Mouse (Mus musculus): Measurements from ENCODE around the gene Fam57b. TPM values are rescaled to one million over a fixed set of nuclear protein-coding genes. Genes with fewer than 3 reads are reported as not detected.

Gene Fam57b
- total and polyA plus RNA-seq, 3 experiments: 0.02 to 0.05 TPM; not detected in 1

- no peak for DNase-seq (ENCODE audit: low spot score)
- Histone ChIP-seq H3K4me3 (ENCODE audit: low read depth, low read length) (peak overlapping the region; percentile 99), H3K36me3 (replicated peaks) (peaks cover 60% of the 10 kb centered on the region), H3K4me1 (ENCODE audit: insufficient read depth, low read depth, low read length) (peaks cover 68% of the 10 kb centered on the region), H3K27me3 (ENCODE audit: insufficient read depth, low read length) (no peaks in the 10 kb centered on the region), H3K9me3 (replicated peaks) (no peaks in the 10 kb centered on the region)
- ATAC-seq (ENCODE audit: extremely low read depth, insufficient number of reproducible peaks, low FRiP score, poor library complexity, severe bottlenecking): no peak
- TF ChIP-seq GATA1 (IDR thresholded peaks at IDR 0.05; ENCODE audit: borderline replicate concordance, low read length) (no peak), CTCF (IDR thresholded peaks at IDR 0.05; ENCODE audit: low read depth, low read length) (no peak; the same call in 1 of the 2 replicates), TAL1 (conservative IDR thresholded peaks at IDR 0.05; ENCODE audit: low read depth, low read length) (no peak), GATA2 (IDR thresholded peaks at IDR 0.05; ENCODE audit: borderline replicate concordance, low read depth, low read length) (no peak), POLR2AphosphoS5 (IDR thresholded peaks at IDR 0.05; ENCODE audit: insufficient replicate concordance, low read depth, low read length) (no peak)
Measured at GRCm38 (mm10) chr7:126795387-126796317, 1.8 kb upstream of the Fam57b start.

GRCm38 (mm10) chr7:126796350-126796932 is 1.0 kb upstream of the Fam57b start:
- no peak for DNase-seq (ENCODE audit: low spot score)
- H3K27me3 ChIP-seq (ENCODE audit: insufficient read depth, low read length): no peaks in the 10 kb centered on the region
- TF ChIP-seq GATA1 (IDR thresholded peaks at IDR 0.05; ENCODE audit: borderline replicate concordance, low read length) (no peak), CTCF (IDR thresholded peaks at IDR 0.05; ENCODE audit: low read depth, low read length) (peak; percentile 28; the same call in 1 of the 2 replicates)
- ATAC-seq (ENCODE audit: extremely low read depth, insufficient number of reproducible peaks, low FRiP score, poor library complexity, severe bottlenecking): no peak
- H3K36me3 ChIP-seq (replicated peaks): peaks cover 58% of the 10 kb centered on the region
- H3K9me3 ChIP-seq (replicated peaks): no peaks in the 10 kb centered on the region
- peak overlapping the region; percentile 99 for H3K4me3 ChIP-seq (ENCODE audit: low read depth, low read length)
- H3K4me1 ChIP-seq (ENCODE audit: insufficient read depth, low read depth, low read length): peaks cover 70% of the 10 kb centered on the region

- no peaks in the 10 kb centered on the region for H3K27me3 ChIP-seq (ENCODE audit: insufficient read depth, low read length)
- ATAC-seq (ENCODE audit: extremely low read depth, insufficient number of reproducible peaks, low FRiP score, poor library complexity, severe bottlenecking) (no peak), DNase-seq (ENCODE audit: low spot score) (peak; percentile 53)
- H3K4me3 ChIP-seq (ENCODE audit: low read depth, low read length): peak overlapping the region; percentile 99
- H3K9me3 ChIP-seq (replicated peaks): no peaks in the 10 kb centered on the region
- TF ChIP-seq GATA1 (IDR thresholded peaks at IDR 0.05; ENCODE audit: borderline replicate concordance, low read length): no peak
- TF ChIP-seq POLR2AphosphoS5 (IDR thresholded peaks at IDR 0.05; ENCODE audit: insufficient replicate concordance, low read depth, low read length): peak; percentile 80; the same call in 1 of the 2 replicates
- H3K4me1 ChIP-seq (ENCODE audit: insufficient read depth, low read depth, low read length): peaks cover 78% of the 10 kb centered on the region
- peaks cover 59% of the 10 kb centered on the region for H3K36me3 ChIP-seq (replicated peaks)
Measured at GRCm38 (mm10) chr7:126798127-126799049, 920 bp downstream of the Fam57b start.

GRCm38 (mm10) chr7:126799050-126799467 is 1.6 kb downstream of the Fam57b start:
- peaks cover 52% of the 10 kb centered on the region for H3K36me3 ChIP-seq (replicated peaks)
- TF ChIP-seq CTCF (IDR thresholded peaks at IDR 0.05; ENCODE audit: low read depth, low read length): no peak
- no peak for TF ChIP-seq GATA1 (IDR thresholded peaks at IDR 0.05; ENCODE audit: borderline replicate concordance, low read length)
- TF ChIP-seq GATA2 (IDR thresholded peaks at IDR 0.05; ENCODE audit: borderline replicate concordance, low read depth, low read length): no peak
- no peak for TF ChIP-seq TAL1 (conservative IDR thresholded peaks at IDR 0.05; ENCODE audit: low read depth, low read length)
- TF ChIP-seq POLR2AphosphoS5 (IDR thresholded peaks at IDR 0.05; ENCODE audit: insufficient replicate concordance, low read depth, low read length): no peak
- peak overlapping the region; percentile 99 for H3K4me3 ChIP-seq (ENCODE audit: low read depth, low read length)
- peaks cover under 1% of the 10 kb centered on the region; the same call in 1 of the 2 replicates for H3K27me3 ChIP-seq (ENCODE audit: insufficient read depth, low read length)
- no peaks in the 10 kb centered on the region for H3K9me3 ChIP-seq (replicated peaks)
- peak; percentile 94 for DNase-seq (ENCODE audit: low spot score)
- peak; percentile 84 for ATAC-seq (ENCODE audit: extremely low read depth, insufficient number of reproducible peaks, low FRiP score, poor library complexity, severe bottlenecking)
- peaks cover 78% of the 10 kb centered on the region for H3K4me1 ChIP-seq (ENCODE audit: insufficient read depth, low read depth, low read length)

GRCm38 (mm10) chr7:126799468-126800268 is 2.2 kb downstream of the Fam57b start:
- Histone ChIP-seq H3K9me3 (replicated peaks) (no peaks in the 10 kb centered on the region), H3K36me3 (replicated peaks) (peaks cover 46% of the 10 kb centered on the region), H3K27me3 (ENCODE audit: insufficient read depth, low read length) (peaks cover 3% of the 10 kb centered on the region; the same call in 1 of the 2 replicates), H3K4me3 (ENCODE audit: low read depth, low read length) (peak overlapping the region; percentile 99), H3K4me1 (ENCODE audit: insufficient read depth, low read depth, low read length) (peaks cover 75% of the 10 kb centered on the region)
- no peak for TF ChIP-seq TAL1 (conservative IDR thresholded peaks at IDR 0.05; ENCODE audit: low read depth, low read length)
- TF ChIP-seq GATA1 (IDR thresholded peaks at IDR 0.05; ENCODE audit: borderline replicate concordance, low read length): no peak
- TF ChIP-seq CTCF (IDR thresholded peaks at IDR 0.05; ENCODE audit: low read depth, low read length): no peak
- no peak for TF ChIP-seq POLR2AphosphoS5 (IDR thresholded peaks at IDR 0.05; ENCODE audit: insufficient replicate concordance, low read depth, low read length)
- TF ChIP-seq GATA2 (IDR thresholded peaks at IDR 0.05; ENCODE audit: borderline replicate concordance, low read depth, low read length): no peak
- peak; percentile 93 for DNase-seq (ENCODE audit: low spot score)
- peak; percentile 64 for ATAC-seq (ENCODE audit: extremely low read depth, insufficient number of reproducible peaks, low FRiP score, poor library complexity, severe bottlenecking)

Data from G1E (cell line).